Mouse (Mus musculus): ENCODE measurements at regions not wholly inside any gene's neighbourhood (a gene's known extent, or its start where the extent isn't known, plus 50 kb on each side); places are given as distances from the start of the nearest gene placed in this dataset.

DNA sequence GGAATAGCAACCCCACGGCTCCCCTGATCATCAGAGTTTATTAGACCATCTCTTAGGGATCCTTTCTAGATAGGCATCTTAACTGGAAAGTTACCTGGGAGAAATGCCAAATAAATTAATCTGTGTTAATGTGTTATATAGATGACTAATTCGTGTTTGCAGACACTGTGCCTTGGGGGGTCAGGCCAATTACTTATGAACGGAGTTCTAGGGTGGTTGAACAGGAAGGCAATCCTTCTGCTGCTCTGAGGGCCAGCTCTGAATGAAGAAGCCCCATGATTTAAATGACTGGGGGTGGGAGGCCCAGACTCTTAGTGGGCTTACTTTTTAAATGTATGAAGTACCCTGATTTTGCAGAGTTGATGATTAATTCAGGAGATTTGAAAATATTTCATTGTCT is 188.7 kb downstream of the Faxc start:
- TF ChIP-seq CTCF (IDR thresholded peaks at IDR 0.05; ENCODE audit: low read depth) (no peak), EP300 (optimal IDR thresholded peaks at IDR 0.05) (no peak)
